Mouse (Mus musculus) Muller cell, postnatal 12 days (primary cell): ENCODE results near the gene Panx1.

Experiments
- DNase-seq: peaks from one replicate; pipeline ENCODE4 v3.0.0-alpha.2; 2015; ENCODE audit errors: inconsistent ontology term

The Panx1 gene

DNA sequence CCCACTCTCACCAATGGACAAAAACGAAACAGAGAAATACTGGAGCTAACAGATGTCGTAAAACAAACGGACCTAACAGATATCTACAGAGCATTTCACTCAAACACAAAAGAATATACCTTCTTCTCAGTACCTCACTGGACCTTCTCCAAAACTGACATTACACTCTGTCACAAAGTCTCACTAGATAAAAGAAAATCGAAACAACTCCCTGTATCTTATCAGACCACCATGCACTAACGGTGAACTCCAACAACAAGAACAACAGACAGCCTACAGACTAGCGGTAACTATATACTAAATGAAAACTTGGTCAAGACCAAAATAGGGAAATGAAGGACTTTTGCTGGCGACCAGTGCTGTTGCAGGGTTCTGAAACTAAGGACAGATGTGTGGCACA, 71.5 kb downstream of the Panx1 start:
- DNase-seq: no peak

DNA sequence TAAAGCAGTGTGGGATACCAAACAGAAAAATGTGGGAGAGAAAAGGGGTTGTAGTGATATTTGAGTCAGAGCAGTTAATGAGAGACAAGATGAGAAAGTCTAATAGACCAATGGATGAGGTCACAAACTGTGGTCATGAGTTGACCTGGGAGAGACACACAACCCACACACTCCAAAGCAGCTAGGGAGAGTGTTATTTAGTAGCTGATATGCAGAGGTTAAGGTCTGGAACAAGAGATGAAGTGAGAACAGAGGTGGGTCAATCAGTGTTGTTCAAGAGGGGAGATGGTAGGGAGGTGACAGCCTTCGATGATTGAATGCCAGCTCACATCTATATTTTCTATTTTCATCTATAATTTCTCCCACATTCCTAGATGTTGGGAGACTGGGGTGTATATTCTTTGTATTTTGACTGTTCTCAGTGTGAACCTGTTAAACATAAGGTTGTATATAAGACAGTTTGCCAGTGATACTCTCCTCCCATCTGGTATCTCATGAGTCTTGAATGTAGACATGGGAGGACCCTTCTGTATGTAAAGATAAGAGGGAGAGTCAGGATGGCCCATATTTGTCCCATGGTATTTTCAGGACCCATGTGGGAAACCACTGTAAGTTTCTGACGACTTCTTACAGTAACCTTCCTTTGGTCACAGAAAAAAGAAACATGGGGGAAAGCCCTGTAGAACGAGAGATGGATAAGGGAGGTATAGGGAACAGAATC, 74.3 kb downstream of the Panx1 start:
- DNase-seq: no peak

DNA sequence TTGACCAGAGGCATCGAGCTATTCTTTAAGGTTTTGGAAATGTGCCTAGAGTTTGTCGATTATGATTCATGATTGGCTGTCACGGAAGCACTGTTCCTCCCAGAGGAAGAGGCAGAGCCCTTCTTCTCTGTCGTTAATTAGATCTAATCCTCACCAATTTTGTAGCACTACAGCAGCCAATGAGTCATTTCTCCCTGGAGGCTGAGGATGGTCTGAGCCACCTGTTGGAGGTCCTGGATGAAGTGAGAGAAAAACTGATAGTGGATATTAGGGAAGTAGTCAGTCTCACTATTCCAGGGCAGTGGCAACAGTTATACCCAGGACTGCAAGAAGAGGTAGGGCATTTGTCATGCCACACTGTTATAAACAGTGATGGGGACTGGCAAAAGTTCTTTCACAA, 75.1 kb downstream of the Panx1 start:
- no peak for DNase-seq

DNA sequence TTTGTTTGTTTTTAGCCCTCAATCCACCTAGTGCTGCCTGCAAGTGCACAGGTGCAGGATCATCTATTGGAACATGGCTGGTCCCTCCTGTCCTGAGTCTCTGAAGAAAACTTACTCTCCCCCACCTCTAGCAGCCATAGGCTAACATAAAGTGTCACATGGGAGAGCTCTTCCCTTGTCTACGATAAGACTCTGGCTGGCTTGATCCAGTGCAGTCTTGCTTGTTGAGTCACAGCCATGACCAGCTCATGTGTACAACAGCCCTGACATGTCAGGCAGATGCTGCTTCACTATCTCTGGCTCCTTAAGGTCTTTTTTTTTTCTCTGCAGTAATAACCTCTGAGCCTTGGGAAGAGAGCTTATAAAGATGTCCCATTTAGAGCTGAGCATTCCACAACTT, 77.7 kb downstream of the Panx1 start:
- DNase-seq: no peak

DNA sequence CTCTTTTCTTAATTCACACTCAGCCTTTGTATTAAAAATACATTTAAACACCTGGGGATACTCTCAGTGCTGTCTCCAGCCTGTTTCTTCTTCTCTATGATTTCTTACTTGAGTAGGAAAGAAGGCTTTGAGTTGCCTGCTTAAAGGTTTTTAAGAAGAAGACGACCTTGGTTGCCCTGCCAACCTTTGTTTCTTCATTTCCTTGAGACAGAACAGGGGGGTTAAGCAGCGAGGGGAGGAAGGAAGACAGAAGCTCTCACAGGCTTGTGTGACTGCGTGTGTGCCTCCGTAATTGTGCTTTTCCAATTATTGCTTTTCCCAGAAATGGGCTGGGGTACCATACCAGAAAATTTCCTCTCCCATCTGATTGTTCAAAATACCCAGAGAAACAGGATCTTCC, 78.5 kb downstream of the Panx1 start:
- DNase-seq: no peak

DNA sequence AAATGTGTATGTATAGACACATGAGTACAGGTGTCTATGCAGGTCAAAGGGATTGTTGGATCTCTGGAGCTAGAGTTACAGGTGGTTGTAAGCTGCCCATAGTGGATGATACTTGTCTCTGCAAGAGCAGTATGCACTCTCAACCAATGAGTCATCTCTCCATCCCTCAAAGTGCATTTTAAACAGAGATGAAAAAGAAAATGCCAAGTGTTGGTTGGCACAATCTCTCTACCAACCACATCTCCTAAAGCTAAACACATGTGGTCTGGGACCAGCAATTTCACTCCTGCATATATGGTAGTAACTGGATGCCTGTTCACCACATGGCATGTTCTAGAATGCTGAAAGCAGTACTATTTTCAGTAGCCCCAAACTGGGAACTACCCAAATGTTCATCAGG, 79.9 kb downstream of the Panx1 start:
- DNase-seq: no peak

DNA sequence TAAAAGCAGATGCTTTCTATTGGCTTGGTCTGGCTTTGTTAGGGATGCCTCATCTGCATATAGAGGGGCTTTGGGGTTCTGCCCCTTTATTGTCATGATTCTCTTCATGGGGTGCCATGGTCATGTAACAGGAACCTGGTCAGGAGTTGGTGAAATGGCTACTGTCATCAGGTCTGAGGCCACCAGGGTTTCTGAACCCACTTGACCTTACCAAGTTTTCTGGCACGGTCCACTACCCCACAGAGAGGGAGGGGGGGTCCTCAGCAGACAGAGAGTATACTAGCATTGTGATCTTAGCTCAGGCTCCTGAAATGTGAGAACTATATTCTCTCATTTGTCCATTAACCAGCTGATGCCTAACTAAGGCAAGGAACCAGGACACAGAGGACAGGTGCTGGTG, 82.5 kb downstream of the Panx1 start:
- DNase-seq: no peak

DNA sequence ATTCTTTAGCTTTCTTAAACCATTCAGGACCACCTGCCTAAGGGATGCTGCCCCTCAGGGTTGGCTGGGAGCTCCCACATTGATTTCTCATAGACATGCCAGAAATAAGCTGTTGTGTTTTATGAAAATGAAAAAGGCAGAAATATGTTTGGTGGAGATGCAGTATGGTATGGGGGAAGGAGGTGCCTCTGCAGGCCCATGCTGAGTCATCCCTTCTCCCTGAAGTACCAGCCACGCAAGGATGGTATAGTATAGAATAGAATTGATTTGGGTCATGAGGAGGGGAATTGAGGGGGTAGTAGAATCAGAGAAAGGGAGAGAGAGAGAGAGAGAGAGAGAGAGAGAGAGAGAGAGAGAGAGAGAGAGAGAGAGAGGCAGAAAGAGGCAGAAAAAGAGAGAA, 90.6 kb downstream of the Panx1 start:
- no peak for DNase-seq
